Mouse (Mus musculus) testis, adult 2 months (tissue): ENCODE measurements around the gene Emc8.

Experiments used
- CTCF ChIP-seq: fragments of 200-500 bp; IDR thresholded peaks from 2 replicates; pipeline ENCODE4 v1.5.1; 2012; ENCODE audit warnings: low read depth, mild to moderate bottlenecking, inconsistent platforms, low read length, moderate library complexity; ENCODE audit not compliant: control insufficient read depth, insufficient read depth, insufficient replicate concordance
- POLR2A ChIP-seq: fragments of 200-500 bp; IDR thresholded peaks from 2 replicates; pipeline ENCODE4 v1.6.1; 2012; ENCODE audit warnings: low read depth, mild to moderate bottlenecking, inconsistent platforms, low read length, moderate library complexity; ENCODE audit not compliant: control insufficient read depth

DNA sequence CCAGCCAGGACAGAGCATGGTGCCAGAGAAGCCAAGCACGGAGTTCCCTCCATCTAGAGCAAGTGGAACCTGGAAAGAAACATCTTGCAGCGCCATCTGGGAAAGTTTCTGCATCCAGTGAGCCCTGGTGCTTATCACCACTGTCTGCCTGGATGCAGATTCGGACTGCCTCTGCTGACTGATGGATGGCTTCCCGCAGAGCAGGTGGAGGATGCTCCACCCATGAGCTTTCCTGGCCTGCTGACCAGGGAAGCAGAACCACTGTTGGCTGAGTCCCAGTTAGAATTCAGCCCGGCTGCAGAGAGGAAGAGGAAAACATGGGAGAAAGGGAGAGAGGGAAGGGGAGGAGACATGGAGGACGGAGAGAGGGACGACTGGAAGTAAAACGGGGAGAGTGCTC is 19.4 kb upstream of the Emc8 start:
- TF ChIP-seq POLR2A: no peak
- no peak for TF ChIP-seq CTCF
